Mouse (Mus musculus) adrenal gland, adult (tissue): ENCODE measurements at regions not wholly inside any gene's neighbourhood (a gene's known extent, or its start where the extent isn't known, plus 50 kb on each side); places are given as distances from the start of the nearest gene placed in this dataset.

ENCODE experiments used
- DNase-seq, 2 experiments: peaks; one replicate each; pipeline ENCODE4 v3.0.0; 2022 to 2023; ENCODE audit warnings: low spot score in 1 of 2; ENCODE audit not compliant: inconsistent age in 2 of 2

- DNase-seq: no peak
Measured at GRCm38 (mm10) chr3:27815201-27815695, 80.9 kb downstream of the Tmem212 start.

- DNase-seq: no peak
Measured at GRCm38 (mm10) chr3:27804271-27804670, 91.9 kb downstream of the Tmem212 start.

- no peak for DNase-seq
Measured at GRCm38 (mm10) chr3:27791633-27791951, 80.5 kb upstream of the Fndc3b start.

GRCm38 (mm10) chr3:27790932-27791632 is 80.0 kb upstream of the Fndc3b start:
- no peak for DNase-seq

GRCm38 (mm10) chr3:27783926-27784325 is 72.8 kb upstream of the Fndc3b start:
- DNase-seq: no peak

GRCm38 (mm10) chr3:27783476-27783875 is 72.4 kb upstream of the Fndc3b start:
- DNase-seq: no peak

- DNase-seq: no peak
Measured at GRCm38 (mm10) chr3:27782056-27782765, 71.1 kb upstream of the Fndc3b start.

- DNase-seq: no peak
Measured at GRCm38 (mm10) chr3:27779892-27780291, 68.8 kb upstream of the Fndc3b start.

GRCm38 (mm10) chr3:27777751-27778150 is 66.6 kb upstream of the Fndc3b start:
- DNase-seq: no peak

- no peak for DNase-seq
Measured at GRCm38 (mm10) chr3:27773176-27773575, 62.1 kb upstream of the Fndc3b start.

GRCm38 (mm10) chr3:27769438-27769837 is 58.3 kb upstream of the Fndc3b start:
- no peak for DNase-seq

- peak; percentile 36 to 50 for DNase-seq
Measured at GRCm38 (mm10) chr3:27767188-27767587, 56.1 kb upstream of the Fndc3b start.

GRCm38 (mm10) chr3:27766421-27766820 is 55.3 kb upstream of the Fndc3b start:
- no peak for DNase-seq

- peak; percentile 34 to 80 for DNase-seq
Measured at GRCm38 (mm10) chr3:27765929-27766328, 54.8 kb upstream of the Fndc3b start.

GRCm38 (mm10) chr3:27764556-27764955 is 53.4 kb upstream of the Fndc3b start:
- no peak for DNase-seq

GRCm38 (mm10) chr3:27761031-27761430 is 49.9 kb upstream of the Fndc3b start:
- no peak for DNase-seq
